Mouse (Mus musculus) heart, embryonic 12.5 days (tissue): ENCODE results near the gene Lsm7. TPM values are rescaled to one million over a fixed set of nuclear protein-coding genes. Genes with fewer than 3 reads are reported as not detected.
"Not testable (repeated sequence)": the region's sequence is repeated elsewhere in the genome, so short reads cannot be mapped to it uniquely, and the experiment has no call there.

Experiments
- ATAC-seq: fragments of 200-750 bp; cut with Nextera tagmentation; 2 replicates; pipeline ENCODE4 v1.8.0; 2017; ENCODE audit warnings: moderate TSS enrichment, moderate library complexity; ENCODE audit not compliant: insufficient number of reproducible peaks, low FRiP score
- H3K27ac ChIP-seq: fragments of 300-500 bp; sonication (generic); 2 replicates; pipeline ENCODE4 v1.5.1; 2016; ENCODE audit warnings: mild to moderate bottlenecking, moderate library complexity; ENCODE audit not compliant: poor library complexity, severe bottlenecking
- H3K27me3 ChIP-seq: fragments of 300-500 bp; sonication (generic); replicated peaks from 2 replicates; pipeline ENCODE4 v1.6.1; 2016; ENCODE audit warnings: mild to moderate bottlenecking, moderate library complexity
- H3K36me3 ChIP-seq: fragments of 300-500 bp; sonication (generic); 2 replicates; pipeline ENCODE4 v1.6.1; 2016; ENCODE audit warnings: mild to moderate bottlenecking, moderate library complexity
- H3K4me1 ChIP-seq: fragments of 300-500 bp; sonication (generic); replicated peaks from 2 replicates; pipeline ENCODE4 v1.6.1; 2016; ENCODE audit warnings: mild to moderate bottlenecking
- H3K4me2 ChIP-seq: fragments of 300-500 bp; sonication (generic); 2 replicates; pipeline ENCODE4 v1.6.1; 2016; ENCODE audit warnings: mild to moderate bottlenecking, moderate library complexity
- H3K4me3 ChIP-seq: fragments of 300-500 bp; sonication (generic); 2 replicates; pipeline ENCODE4 v1.5.1; 2016; ENCODE audit warnings: mild to moderate bottlenecking
- H3K9ac ChIP-seq: fragments of 300-500 bp; sonication (generic); 2 replicates; pipeline ENCODE4 v1.6.1; 2016; ENCODE audit warnings: mild to moderate bottlenecking, moderate library complexity
- H3K9me3 ChIP-seq: fragments of 300-500 bp; sonication (generic); replicated peaks from 2 replicates; pipeline ENCODE4 v1.6.1; 2016; ENCODE audit warnings: mild to moderate bottlenecking, moderate library complexity
- WGBS: fragments of 180-500 bp; shearing (Covaris S2); methylation state at CpG from one replicate; pipeline ENCODE4 v1.1.7; 2016; 5-methylcytosine and 5-hydroxymethylcytosine counted together
- polyA plus RNA-seq: library from polyadenylated mRNA; unstranded; fragments of >200 nt; fragmentation: Nextera tagmentation; extraction: Ambion mirVana; gene quantifications from 2 replicates; pipeline ENCODE4 v1.2.1, GENCODE M21; 2016

Gene Lsm7
- polyA plus RNA-seq, 1 experiment from 2014 or later = 177 TPM

DNA sequence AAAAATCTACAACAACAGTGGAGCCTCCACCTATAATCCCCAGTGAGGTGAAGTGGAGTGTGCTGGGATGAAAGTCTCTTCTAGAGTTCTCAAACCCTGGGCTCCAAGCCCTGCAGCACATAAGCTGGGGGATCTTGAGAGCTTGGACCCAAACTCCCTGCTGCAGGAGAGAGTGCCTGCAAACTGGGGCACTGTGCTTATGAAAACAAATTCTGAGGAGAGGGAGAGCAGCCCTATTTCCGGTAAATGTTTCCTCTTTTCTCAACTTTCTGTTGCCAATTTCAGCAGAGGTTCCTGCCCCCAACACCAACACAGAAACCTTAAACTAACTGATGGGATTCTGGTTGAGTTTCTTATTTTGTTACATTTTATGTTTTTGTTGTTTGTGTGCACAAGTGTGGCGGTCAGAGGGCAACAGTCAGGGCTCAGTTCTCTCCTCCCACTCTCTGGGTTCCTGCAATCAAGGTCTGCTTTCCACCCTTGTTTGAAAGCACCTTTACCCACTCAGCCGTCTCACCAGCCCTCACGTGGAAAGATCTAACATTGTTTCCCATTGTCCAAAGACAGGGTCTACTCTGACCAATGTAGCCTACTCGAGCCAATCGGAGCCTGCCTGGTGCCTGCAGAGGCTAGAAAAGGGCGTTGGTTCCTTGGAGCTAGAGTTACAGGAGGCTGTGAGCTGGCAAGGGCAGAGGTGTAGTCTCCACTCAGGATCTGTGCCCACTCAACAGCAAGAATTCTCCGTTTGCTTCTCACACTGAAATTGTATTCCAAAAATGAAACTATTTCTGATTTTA, 31.0 kb downstream of the Lsm7 start:
- 60% methylated on average over 8 of the region's 8 CpGs for WGBS
- no peak overlapping the region for H3K4me2 ChIP-seq
- H3K27me3 ChIP-seq = no peaks in the 10 kb centered on the region
- H3K9me3 ChIP-seq = no peaks in the 10 kb centered on the region
- H3K36me3 ChIP-seq = peaks cover 5% of the 10 kb centered on the region
- H3K27ac ChIP-seq = peak overlapping the region; percentile 18; the same call in 1 of the 2 replicates
- H3K4me1 ChIP-seq = peaks cover 14% of the 10 kb centered on the region
- 0 out of 2 replicates have a peak overlapping the region, but pooled peaks have one; percentile 13 for H3K9ac ChIP-seq
- no peak overlapping the region for H3K4me3 ChIP-seq
- ATAC-seq = no peak

DNA sequence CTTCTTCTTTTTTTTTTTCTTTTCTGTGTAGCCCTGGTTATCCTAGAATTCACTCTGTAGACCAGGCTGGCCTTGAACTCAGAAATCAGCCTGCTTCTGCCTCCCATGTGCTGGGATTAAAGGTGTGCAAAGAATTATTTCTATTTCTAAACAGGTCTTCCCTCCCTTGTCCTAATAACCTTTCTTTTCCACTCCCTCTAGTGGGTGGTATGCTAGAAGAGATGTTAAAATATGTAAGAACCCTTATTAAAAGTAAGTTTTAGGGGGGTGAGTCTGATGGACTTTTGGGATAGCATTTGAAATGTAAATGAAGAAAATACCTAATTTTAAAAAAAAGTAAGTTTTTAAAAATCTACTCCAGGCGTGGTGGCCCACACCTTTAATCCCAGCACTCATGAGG, 31.7 kb downstream of the Lsm7 start:
- Histone ChIP-seq H3K4me2 (no peak overlapping the region), H3K4me1 (peaks cover 12% of the 10 kb centered on the region), H3K36me3 (peaks cover under 1% of the 10 kb centered on the region), H3K4me3 (no peak overlapping the region), H3K27me3 (no peaks in the 10 kb centered on the region), H3K9me3 (no peaks in the 10 kb centered on the region), H3K27ac (no peak overlapping the region), H3K9ac (no peak overlapping the region)
- no peak for ATAC-seq
- 77% methylated on average over 1 of the region's 1 CpGs for WGBS

DNA sequence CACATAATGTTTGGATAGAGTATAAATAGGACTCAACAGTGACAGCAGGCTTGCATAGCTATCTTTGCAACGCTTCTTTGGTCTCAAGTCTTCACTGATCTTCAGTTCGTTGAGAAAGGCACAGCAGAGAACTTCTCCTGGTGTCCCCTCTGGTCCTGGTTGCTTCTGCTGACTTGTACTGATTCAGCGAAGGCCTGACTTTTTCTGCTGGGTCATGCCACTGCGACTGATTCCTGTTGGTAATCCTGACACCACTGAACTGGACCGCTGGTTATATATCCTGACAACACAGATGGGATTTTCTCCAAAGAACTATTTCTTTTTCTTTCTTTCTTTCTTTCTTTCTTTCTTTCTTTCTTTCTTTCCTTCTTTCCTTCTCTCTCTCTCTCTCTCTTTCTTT, 32.5 kb downstream of the Lsm7 start:
- no peaks in the 10 kb centered on the region for H3K27me3 ChIP-seq
- H3K27ac ChIP-seq = no peak overlapping the region
- no peak overlapping the region for H3K4me3 ChIP-seq
- H3K4me1 ChIP-seq = peaks cover 4% of the 10 kb centered on the region; the same call in 1 of the 2 replicates
- no peak for ATAC-seq
- 83% methylated on average over 5 of the region's 5 CpGs for WGBS
- H3K9me3 ChIP-seq = no peaks in the 10 kb centered on the region
- no peak overlapping the region for H3K4me2 ChIP-seq
- H3K36me3 ChIP-seq = no peaks in the 10 kb centered on the region
- no peak overlapping the region for H3K9ac ChIP-seq

- no peak overlapping the region for H3K9ac ChIP-seq
- H3K27me3 ChIP-seq = no peaks in the 10 kb centered on the region
- no peak overlapping the region for H3K4me3 ChIP-seq
- WGBS = 43% methylated on average over 2 of the region's 2 CpGs
- 0 out of 2 replicates have a peak, but pooled peaks cover 2% of the 10 kb centered on the region for H3K4me1 ChIP-seq
- ATAC-seq = no peak
- H3K9me3 ChIP-seq = no peaks in the 10 kb centered on the region
- no peaks in the 10 kb centered on the region for H3K36me3 ChIP-seq
- no peak overlapping the region for H3K4me2 ChIP-seq
- H3K27ac ChIP-seq = no peak overlapping the region
These were observed 33.0 kb downstream of the Lsm7 start for GRCm38 (mm10) chr10:80821991-80822390.

- Histone ChIP-seq H3K9me3 (no peaks in the 10 kb centered on the region), H3K4me1 (0 out of 2 replicates have a peak, but pooled peaks cover 2% of the 10 kb centered on the region), H3K27ac (no peak overlapping the region), H3K36me3 (no peaks in the 10 kb centered on the region), H3K27me3 (no peaks in the 10 kb centered on the region), H3K4me3 (no peak overlapping the region), H3K9ac (no peak overlapping the region), H3K4me2 (no peak overlapping the region)
- 54% methylated on average over 3 of the region's 3 CpGs for WGBS
- ATAC-seq = no peak
These were observed 35.6 kb downstream of the Lsm7 start for GRCm38 (mm10) chr10:80819406-80819805.

DNA sequence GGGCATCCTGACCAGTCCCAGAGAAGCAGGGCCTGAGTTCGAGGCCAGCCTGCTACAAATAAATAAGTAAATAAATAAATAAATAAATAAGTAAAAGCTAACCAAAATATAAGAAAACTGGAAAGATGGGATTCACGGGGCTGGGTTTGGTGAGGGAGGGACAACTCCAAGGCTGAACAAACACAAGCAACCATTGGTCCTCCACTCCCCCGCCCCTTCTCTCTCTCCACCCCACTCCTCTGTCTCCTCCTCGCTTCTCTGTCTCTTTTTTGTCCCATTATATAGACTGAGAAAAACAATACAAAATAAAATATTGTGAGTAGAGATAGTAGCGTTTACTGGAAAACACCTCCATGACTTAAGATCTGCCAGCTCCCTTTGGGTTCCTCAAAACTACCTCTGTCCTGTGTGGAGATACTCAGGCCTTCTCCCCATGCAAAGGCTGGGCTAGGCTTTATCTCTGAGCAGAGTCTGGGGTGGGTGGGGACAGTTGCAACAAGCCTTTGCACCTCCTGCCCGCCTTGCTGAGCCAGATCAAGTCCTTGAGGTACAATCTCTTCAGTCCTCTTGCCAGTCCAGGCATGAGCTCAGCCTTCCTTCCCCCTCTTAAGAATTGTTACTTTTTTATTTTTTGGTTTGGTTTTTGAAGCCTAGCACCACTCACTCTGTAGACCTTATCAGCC, 36.3 kb downstream of the Lsm7 start:
- Histone ChIP-seq H3K9ac (no peak overlapping the region), H3K4me1 (0 out of 2 replicates have a peak, but pooled peaks cover 2% of the 10 kb centered on the region), H3K9me3 (no peaks in the 10 kb centered on the region), H3K36me3 (no peaks in the 10 kb centered on the region), H3K4me3 (no peak overlapping the region), H3K27me3 (no peaks in the 10 kb centered on the region), H3K27ac (no peak overlapping the region), H3K4me2 (no peak overlapping the region)
- peak; percentile 72; the same call in 1 of the 2 replicates for ATAC-seq
- 57% methylated on average over 6 of the region's 6 CpGs for WGBS

- H3K4me1 ChIP-seq, ATAC-seq, H3K4me2 ChIP-seq, H3K27me3 ChIP-seq, H3K36me3 ChIP-seq, H3K27ac ChIP-seq, H3K9ac ChIP-seq, H3K4me3 ChIP-seq, H3K9me3 ChIP-seq: not testable (repeated sequence)
- WGBS = 81% methylated on average over 7 of the region's 7 CpGs
These were observed 37.1 kb downstream of the Lsm7 start for GRCm38 (mm10) chr10:80817955-80818354.

- Histone ChIP-seq H3K4me1 (peaks cover 10% of the 10 kb centered on the region), H3K27me3 (peaks cover 12% of the 10 kb centered on the region; the same call in 1 of the 2 replicates), H3K4me3 (no peak overlapping the region), H3K36me3 (no peaks in the 10 kb centered on the region), H3K4me2 (no peak overlapping the region), H3K27ac (no peak overlapping the region), H3K9me3 (no peaks in the 10 kb centered on the region), H3K9ac (no peak overlapping the region)
- ATAC-seq = no peak
- WGBS = 58% methylated on average over 2 of the region's 2 CpGs
These were observed 37.8 kb downstream of the Lsm7 start for GRCm38 (mm10) chr10:80817164-80817563.

DNA sequence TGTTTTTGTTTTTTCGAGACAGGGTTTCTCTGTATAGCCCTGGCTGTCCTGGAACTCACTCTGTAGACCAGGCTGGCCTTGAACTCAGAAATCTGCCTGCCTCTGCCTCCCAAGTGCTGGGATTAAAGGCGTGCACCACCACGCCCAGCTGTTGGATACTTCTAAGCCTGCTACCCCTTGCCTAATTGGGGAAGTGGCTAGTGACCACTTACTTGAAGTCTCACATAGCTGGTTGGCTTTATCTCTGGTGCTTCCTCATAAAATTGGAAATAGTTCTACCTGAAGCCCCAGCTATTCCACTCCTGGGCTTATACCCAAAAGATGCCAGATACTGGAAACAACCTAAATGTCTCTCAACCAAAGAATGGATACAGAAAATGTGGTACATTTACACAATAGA, 38.7 kb downstream of the Lsm7 start:
- not testable (repeated sequence) for ATAC-seq, H3K36me3 ChIP-seq, H3K9ac ChIP-seq, H3K9me3 ChIP-seq, H3K27ac ChIP-seq, H3K4me2 ChIP-seq, H3K4me3 ChIP-seq
- peaks cover 15% of the 10 kb centered on the region; the same call in 1 of the 2 replicates for H3K27me3 ChIP-seq
- peaks cover 12% of the 10 kb centered on the region for H3K4me1 ChIP-seq
- WGBS = 75% methylated on average over 3 of the region's 3 CpGs

DNA sequence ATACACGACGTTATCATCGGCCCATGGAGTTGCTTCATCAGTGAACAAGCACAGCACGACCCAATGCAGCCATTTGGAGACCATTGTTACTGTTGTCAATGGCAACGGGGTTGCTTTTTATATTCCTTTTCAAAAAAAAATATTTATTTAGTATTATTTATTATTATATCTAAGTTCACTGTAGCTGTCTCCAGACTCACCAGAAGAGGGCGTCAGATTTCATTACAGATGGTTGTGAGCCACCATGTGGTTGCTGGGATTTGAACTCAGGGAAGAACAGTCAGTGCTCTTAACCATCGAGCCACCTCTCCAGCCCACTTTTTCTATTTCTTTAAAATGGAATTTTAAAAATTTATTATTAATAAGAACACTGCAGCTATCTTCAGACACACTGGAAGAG, 40.2 kb downstream of the Lsm7 start:
- no peak overlapping the region for H3K4me2 ChIP-seq

DNA sequence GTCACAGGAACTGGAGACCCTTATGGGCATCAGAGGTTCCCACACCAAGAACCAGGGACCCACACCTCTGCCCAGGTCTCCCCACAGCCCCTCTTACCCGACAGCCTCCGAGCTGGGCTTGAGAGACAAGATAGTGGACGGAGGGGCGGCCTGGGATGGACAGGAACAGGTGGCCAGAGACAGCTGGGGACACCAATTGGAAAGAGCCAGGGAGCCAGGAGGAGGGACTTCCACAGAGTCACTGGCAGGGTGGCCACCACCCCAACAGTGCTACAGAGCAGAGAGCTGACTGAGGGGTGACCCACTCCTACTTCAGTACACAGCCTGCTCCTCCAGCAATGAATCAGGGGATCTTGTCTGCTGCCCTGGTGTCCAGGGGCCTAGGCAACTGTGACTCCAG, 41.6 kb downstream of the Lsm7 start, which contains the start of gene Jsrp1:
Gene Jsrp1, minus strand, starts transcription at position 133 of the 400 bp plus-strand sequence.
- peaks cover 31% of the 10 kb centered on the region for H3K4me1 ChIP-seq
- peak within 1 kb of the TSS; percentile 51 for H3K9ac ChIP-seq
- H3K9me3 ChIP-seq = no peaks in the 10 kb centered on the region
- H3K27ac ChIP-seq = no peak within 1 kb of the TSS
- no peaks in the 10 kb centered on the region for H3K36me3 ChIP-seq
- H3K4me2 ChIP-seq = no peak within 1 kb of the TSS
- ATAC-seq = no peak
- no peak within 1 kb of the TSS for H3K4me3 ChIP-seq
- peaks cover 24% of the 10 kb centered on the region; the same call in 1 of the 2 replicates for H3K27me3 ChIP-seq
- WGBS = 70% methylated on average over 4 of the region's 4 CpGs

More for the DNA sequence above, 40.2 kb downstream of the Lsm7 start:
- Histone ChIP-seq H3K4me3 (no peak overlapping the region), H3K9ac (no peak overlapping the region), H3K27me3 (peaks cover 20% of the 10 kb centered on the region; the same call in 1 of the 2 replicates), H3K36me3 (no peaks in the 10 kb centered on the region), H3K9me3 (no peaks in the 10 kb centered on the region), H3K4me1 (peaks cover 21% of the 10 kb centered on the region), H3K27ac (no peak overlapping the region)
- no peak for ATAC-seq
- WGBS = 61% methylated on average over 7 of the region's 7 CpGs
